Mouse (Mus musculus) duodenum, adult 2 months (tissue): ENCODE measurements around the gene Rpl36al. TPM values are rescaled to one million over a fixed set of nuclear protein-coding genes. Genes with fewer than 3 reads are reported as not detected.

Experiments
- polyA plus RNA-seq: library from polyadenylated mRNA; depleted of rRNA; stranded (reverse); fragments of >200 nt; gene quantifications from 2 replicates; pipeline ENCODE4 v1.2.3, GENCODE M21; 2012; ENCODE audit warnings: low replicate concordance; rRNA removed

The Rpl36al gene
- polyA plus RNA-seq, result 17.2 and 19.6 TPM in 2 replicates

DNA sequence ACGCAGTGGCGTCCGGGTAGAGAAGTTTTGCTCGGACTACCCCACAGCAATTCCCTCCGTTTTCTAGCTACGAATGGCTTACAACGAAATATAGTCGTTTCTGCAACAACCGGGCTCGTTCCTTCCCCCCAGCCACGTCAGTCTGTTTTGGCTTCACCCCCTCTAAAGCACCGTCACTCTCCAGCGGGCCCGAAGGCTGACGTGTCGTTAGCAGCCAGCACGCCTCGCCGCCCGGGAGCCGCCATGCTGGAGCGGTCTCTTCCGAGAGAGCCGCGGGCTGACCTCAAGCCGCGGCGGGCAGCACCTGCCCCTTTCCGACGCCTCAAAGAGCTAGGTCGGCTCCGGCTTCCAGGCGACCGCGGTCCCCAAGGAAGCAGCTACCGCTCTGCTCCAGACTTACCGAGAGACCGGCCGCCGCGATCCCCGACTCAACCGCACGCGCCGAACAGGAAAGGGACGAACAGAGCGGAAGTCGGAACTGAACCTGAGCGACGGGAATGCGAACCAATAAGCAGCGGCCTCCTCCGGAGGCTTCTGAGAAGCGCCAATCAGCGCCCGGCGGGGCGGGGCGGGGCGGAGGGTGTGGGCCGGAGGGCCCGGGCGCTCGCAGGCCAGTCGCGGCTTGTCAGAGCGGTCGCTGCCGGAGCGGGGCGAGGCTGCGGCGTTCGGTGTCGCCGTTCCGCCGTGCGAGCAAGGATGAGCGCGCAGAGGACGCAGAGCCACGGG lies at the start of gene Rpl36al, which contains the start of gene Mgat2:
Gene Rpl36al (minus strand): TSS at position 501 of the 726 bp plus-strand sequence.
Gene Mgat2 (plus strand): TSS at position 575 of the 726 bp plus-strand sequence.

DNA sequence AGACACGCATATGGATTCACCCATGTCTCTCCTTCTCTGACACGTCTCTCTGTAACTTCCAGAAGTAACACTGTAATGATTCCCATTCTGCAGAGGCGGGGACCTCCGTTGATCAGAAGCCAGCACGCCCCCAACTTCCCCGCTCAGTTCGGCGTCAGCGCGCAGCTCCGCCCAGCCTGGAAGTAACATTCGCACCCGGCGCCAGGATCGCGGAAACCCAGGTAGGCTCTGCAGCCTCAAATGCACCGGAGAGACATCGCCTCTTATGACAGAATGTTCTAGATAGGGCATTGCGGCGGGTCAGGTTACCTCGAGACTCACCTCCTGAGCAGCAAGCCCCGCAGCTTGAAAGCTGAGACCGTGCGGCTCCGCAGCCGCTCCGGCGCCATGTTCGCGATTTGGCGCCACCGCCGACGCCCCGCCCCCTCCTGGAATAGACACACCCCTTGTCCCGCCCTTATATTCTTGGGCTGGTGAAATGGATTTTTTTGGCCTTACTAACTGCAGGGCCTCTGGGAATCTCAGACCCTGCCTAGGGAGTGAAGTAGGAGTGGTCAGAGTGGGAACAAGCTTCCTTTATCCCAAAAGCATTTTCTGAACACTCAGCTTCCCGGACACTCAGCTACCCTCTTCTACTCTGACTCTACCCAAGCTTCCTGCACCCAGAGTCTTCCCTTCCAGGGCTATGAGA lies 44.0 kb upstream of the Rpl36al start, which contains the start of gene Pole2:
Gene Pole2 (minus strand): TSS at position 420 of the 691 bp plus-strand sequence.

DNA sequence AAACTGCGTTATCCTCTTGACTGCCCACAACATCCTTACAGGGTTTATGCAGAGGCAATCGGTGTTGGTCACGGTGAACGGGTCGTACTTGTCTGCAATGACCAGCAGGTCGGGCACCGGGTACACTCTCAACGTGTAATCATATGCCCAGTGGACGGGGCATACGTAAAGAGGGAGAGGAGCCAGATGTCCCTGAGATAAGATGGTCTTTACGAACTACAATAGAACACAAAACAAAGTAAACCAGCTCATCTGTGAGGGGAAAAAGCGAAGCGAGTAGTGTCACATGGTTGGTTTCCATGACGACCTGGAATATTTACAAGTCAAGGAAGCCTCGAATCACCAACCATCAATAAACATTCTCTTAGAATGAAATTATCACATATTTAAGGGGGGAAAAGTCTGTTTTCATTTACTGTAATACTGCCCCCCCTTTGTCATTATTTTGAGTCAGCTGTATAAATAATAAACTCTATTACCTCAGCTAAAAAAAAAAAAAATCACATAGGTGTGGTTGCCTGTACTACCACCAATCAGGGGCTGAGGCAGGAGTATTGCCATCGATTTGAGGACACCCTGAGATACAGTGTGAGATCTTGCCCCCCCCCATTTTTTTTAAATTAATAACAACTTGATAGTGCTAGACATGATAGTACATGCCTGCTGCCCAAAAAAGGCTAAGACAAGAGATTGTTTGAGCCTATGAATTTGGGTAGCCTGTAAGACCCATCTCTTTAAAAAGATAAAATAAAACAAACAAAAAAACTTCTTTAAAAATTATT lies 20.4 kb upstream of the Rpl36al start, which contains the start of gene Gm49384:
Gene Gm49384 (minus strand): TSS at position 216 of the 782 bp plus-strand sequence.

DNA sequence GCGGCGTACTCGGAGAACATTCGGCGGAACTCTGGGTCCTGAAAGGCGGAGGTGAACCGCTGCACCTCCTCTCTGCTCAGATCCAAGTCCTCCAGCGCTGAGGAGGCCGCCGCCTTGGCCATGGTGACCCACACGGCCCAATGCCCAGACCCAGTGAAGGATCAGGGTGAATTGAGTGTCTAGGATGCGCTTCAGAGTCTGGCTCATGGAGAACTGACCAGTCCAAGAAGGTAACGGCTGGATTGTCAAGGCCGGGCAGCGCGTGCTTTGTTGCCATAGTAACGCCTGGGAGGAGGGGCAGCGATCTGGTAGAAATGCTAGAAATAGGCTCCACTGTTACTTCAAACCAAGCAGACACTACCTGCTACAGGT lies 14.3 kb upstream of the Rpl36al start, which contains the start of gene Dnaaf2:
Gene Dnaaf2 (minus strand): TSS at position 266 of the 372 bp plus-strand sequence.

DNA sequence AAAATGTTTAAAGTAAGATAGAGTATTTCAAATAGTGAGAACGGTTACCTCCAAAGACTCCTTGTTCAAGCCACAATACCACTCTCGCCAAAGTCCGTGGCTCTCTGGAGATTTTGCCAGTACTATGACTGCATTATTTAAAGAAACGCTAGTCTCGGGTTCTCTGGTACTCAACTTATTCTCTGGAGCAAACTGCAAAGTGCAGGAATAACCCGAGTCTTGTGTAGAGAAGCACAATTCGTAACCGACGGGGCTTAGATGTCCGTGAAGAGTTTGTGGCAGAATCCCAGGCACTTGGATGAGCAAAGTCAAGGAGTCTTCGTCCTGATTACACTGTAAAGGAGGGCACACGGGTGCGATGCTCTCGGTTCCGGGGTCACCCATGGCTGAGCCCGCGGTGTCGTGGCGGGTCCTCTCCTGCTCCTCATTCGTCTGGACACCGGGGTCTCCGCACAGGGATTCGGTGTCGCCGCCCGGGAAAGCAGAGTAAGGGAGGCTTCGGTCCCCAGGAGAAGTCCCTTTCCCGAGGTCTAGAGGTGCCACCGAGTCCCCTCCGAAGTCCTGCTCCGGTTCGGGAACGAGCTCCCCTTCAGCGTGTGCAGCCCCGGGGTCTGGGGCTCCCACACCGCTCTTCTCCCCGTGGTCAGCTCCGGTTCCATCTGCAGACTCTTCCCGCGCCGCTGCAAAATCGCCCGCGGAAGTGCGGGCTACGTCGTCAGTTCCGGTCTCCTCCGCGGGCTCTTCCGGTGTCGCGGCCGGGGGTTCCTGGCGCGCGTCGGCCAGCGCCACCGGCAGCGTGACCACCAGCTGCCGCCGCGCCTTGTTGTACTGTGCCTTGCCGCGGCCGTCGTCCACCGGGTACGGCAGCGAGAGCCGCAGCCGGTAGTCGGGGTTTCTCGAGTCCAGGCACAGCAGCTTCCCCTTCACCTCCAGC lies 12.8 kb upstream of the Rpl36al start, which contains the start of gene Gm49383:
Gene Gm49383 (minus strand): TSS at position 661 of the 934 bp plus-strand sequence.

DNA sequence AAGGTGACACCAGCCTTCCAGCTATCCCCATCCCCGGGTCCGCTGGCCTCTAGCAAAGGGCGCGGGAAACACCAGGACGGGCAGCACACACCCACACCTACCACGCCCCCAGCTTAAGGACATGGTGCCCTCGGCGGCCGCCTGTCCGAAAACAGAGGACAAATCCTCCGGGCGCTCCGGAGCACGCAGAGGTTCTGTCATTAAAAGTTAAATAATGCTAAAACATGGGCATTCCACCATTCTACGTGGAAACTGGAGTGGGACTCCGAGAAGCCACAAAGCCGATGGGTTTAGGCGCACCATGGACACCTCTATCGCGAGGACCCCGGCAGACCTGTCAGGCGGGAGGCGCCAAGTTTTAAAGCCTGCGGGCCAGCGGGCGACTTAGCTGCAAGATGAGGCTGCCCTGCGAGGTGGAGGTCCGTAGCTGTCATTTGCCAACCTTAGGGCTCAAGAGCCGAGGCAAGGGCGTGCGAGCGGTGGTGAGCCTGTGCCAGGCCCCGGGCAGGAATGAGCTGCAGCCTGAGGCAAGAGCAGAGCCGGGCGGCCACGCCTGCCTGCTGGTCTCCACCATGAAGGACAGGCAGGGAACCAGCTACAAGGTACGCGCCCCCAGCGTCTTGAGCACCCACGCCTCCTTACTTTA lies 15.3 kb downstream of the Rpl36al start, which contains the start of gene Lrr1:
Gene Lrr1 (plus strand): TSS at position 354 of the 646 bp plus-strand sequence.

DNA sequence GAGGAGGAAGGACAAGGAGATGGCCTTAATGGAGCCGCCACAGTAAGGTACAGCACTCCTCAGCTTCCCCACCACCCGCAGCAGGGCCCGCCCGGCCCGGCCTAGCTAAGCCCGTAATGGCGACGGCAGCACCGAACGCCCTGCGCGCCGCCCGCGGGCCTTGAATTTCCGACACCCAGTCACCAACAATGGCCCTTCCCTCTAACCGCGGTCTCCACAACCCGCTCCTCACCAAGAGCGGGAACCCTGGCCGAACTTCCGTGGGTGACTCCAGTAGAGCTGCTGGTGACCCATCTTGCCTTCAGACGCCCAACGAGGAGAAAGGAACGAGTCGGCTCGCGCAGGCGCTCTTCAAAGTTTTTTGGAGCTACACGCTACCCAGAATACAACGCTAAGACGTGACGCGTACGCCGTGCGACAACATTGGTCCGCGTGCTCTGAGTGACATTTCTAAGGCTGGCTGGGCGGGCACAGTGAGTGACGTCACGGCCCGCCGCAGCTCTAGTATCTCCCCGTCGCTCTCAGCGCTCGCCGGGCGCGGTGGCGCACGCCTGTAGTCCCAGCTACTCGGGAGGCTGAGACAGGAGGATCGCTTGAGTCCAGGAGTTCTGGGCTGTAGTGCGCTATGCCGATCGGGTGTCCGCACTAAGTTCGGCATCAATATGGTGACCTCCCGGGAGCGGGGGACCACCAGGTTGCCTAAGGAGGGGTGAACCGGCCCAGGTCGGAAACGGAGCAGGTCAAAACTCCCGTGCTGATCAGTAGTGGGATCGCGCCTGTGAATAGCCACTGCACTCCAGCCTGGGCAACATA lies 24.9 kb downstream of the Rpl36al start, which contains the start of gene Rps29:
Gene Rps29 (minus strand): TSS at position 422 of the 813 bp plus-strand sequence.

Other genes starting within 250 kb of the Rpl36al start
- 981 and 1,371 TPM in 2 replicates for gene Rps29, start 24.9 kb downstream of the Rpl36al start, polyA plus RNA-seq
- 0.32 and 0.79 TPM in 2 replicates for gene Lrr1, start 15.3 kb downstream of the Rpl36al start, polyA plus RNA-seq
- gene Mgat2, start 74 bp upstream of the Rpl36al start, polyA plus RNA-seq, result 16.2 and 19.1 TPM in 2 replicates
- 1.3 and 3.2 TPM in 2 replicates for gene Gm49383, start 13.0 kb upstream of the Rpl36al start, polyA plus RNA-seq
- 0.50 and 0.89 TPM in 2 replicates for gene Dnaaf2, start 14.3 kb upstream of the Rpl36al start, polyA plus RNA-seq
- not detected in 2 replicates for gene Gm49384, start 20.2 kb upstream of the Rpl36al start, polyA plus RNA-seq
- 1.7 and 2.1 TPM in 2 replicates for gene Pole2, start 44.1 kb upstream of the Rpl36al start, polyA plus RNA-seq
- gene Klhdc1, start 57.1 kb upstream of the Rpl36al start, polyA plus RNA-seq, result 0.14 and 0.18 TPM in 2 replicates
- 16.5 and 24.0 TPM in 2 replicates for gene Klhdc2, start 112.6 kb upstream of the Rpl36al start, polyA plus RNA-seq
- 0.27 and 0.35 TPM in 2 replicates for gene Nemf, start 173.1 kb upstream of the Rpl36al start, polyA plus RNA-seq
- 212 and 660 TPM in 2 replicates for gene Arf6, start 188.1 kb upstream of the Rpl36al start, polyA plus RNA-seq
- 3.3 and 5.5 TPM in 2 replicates for gene Gm9887, start 188.4 kb upstream of the Rpl36al start, polyA plus RNA-seq